ENCODE assay signal across 12 mouse cellular contexts in the genomic region with DNA sequence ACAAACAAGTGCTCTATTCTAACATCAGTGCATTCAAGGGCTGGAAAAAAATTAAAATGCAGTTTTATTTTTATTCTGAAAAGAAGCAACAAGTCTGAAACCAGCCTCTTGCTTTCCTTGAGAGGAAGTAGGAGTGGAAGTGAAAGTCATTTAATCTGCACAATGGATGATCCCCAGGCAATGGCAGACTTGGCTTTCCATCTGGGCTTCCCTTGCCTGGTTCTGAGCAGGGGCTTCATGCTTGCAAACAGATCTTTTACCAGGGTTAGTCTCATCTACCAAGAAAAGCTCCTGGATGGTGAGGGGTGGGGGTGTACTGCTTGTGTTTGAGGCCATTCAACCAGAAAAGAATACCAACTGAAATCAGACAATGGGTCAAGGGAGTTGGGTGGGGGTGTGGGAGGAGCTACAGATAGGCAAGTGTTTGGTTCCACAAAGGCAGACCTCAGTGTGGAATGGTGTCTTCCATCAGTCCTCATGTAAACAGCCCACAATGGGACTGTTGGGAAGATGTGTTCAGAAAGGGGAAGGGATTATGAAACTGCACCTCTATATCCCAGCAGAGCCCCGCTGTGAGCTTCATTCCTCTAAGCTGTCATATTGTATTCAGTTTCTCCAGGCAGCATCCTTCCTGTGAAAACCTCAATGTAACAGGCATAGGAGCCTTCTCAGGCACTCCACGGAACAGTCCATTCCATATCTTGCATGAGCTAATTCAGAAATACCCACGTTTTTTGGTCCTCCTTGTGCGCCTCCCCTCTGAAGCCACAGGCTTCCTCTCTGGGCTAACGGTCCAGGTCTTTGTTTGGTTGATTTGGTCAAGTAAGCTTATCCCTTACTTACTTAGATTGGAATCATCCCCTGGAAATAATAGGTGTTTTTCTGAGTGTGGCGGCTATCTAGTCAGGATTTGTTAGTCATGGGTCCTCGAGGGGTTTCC. TPM values are rescaled to one million over a fixed set of nuclear protein-coding genes. Genes with fewer than 3 reads are reported as not detected.
DNase-seq lines count a peak whose midpoint lies in the region; ATAC-seq lines count a peak whose summit lies in the region.
"Had no signal": no experiment of that assay in that cellular context is flagged by ENCODE, and none has a peak within 500 bp of the region (broad histone marks: within the 10 kb centered on the region; RNA-seq: fewer than 3 reads in every experiment).

No protein-coding gene starts in this region.

- no peak overlapping the region for H3K4me3 ChIP-seq in heart, embryonic 15.5 days
- H3K4me3 ChIP-seq in hindbrain, embryonic 15.5 days: peak overlapping the region; percentile 12
- no peak overlapping the region for H3K4me3 ChIP-seq in midbrain, embryonic 14.5 days (replicated peaks; ENCODE audit: low read depth, low read length)
- H3K4me3 ChIP-seq: limb, embryonic 12.5 days had no signal

- DNase-seq in heart, postnatal 10 days: no peak
- DNase-seq in midbrain, embryonic 14.5 days: no peak
- DNase-seq in lung, postnatal 4 days: no peak
- no peak for DNase-seq in adipocyte (ENCODE audit: low spot score)
- DNase-seq: adrenal gland, adult 8-10 months; cerebellum, adult 9-10 months; heart, postnatal 36 days had no signal

- 56% methylated on average over 7 of the region's 7 CpGs for WGBS in heart, embryonic 15.5 days
- WGBS in hindbrain, embryonic 15.5 days: 39% methylated on average over 7 of the region's 7 CpGs
- WGBS in midbrain, embryonic 14.5 days: 19% methylated on average over 7 of the region's 7 CpGs

- no peak overlapping the region for H3K4me2 ChIP-seq in heart, embryonic 15.5 days
- peak overlapping the region; percentile 76 for H3K4me2 ChIP-seq in hindbrain, embryonic 15.5 days
- peak overlapping the region; percentile 82 for H3K4me2 ChIP-seq in midbrain, embryonic 14.5 days (ENCODE audit: low read length)
- H3K4me2 ChIP-seq: limb, embryonic 12.5 days had no signal

- no peak for ATAC-seq in heart, embryonic 15.5 days (replicated peaks; ENCODE audit: insufficient number of reproducible peaks, insufficient read depth, low FRiP score, low read depth)
- ATAC-seq in common myeloid progenitor, adult 5-6 weeks (replicated peaks; ENCODE audit: low read depth, poor library complexity, severe bottlenecking): peak; percentile 61
- no peak for ATAC-seq in hindbrain, embryonic 15.5 days (ENCODE audit: low FRiP score, low read depth)
- no peak for ATAC-seq in midbrain, embryonic 14.5 days (ENCODE audit: low FRiP score, low TSS enrichment)
- ATAC-seq in cerebellum, adult (ENCODE audit: insufficient number of reproducible peaks, low FRiP score, low TSS enrichment): no peak

- H3K36me3 ChIP-seq in heart, embryonic 15.5 days: no peaks in the 10 kb centered on the region
- no peaks in the 10 kb centered on the region for H3K36me3 ChIP-seq in hindbrain, embryonic 15.5 days
- H3K36me3 ChIP-seq in midbrain, embryonic 14.5 days (ENCODE audit: control insufficient read depth, insufficient read depth, low read length): no peaks in the 10 kb centered on the region
- H3K36me3 ChIP-seq: limb, embryonic 12.5 days had no signal

- intact Hi-C loops in heart, postnatal 10 days (cut with DNase I): loop anchor here (5.0 kb wide), 1 partner anchor 69 kb away; no protein-coding TSS in a partner anchor

- H3K4me1 ChIP-seq in heart, embryonic 15.5 days (replicated peaks): peaks cover 65% of the 10 kb centered on the region
- peaks cover 38% of the 10 kb centered on the region for H3K4me1 ChIP-seq in hindbrain, embryonic 15.5 days (replicated peaks)
- H3K4me1 ChIP-seq in midbrain, embryonic 14.5 days (ENCODE audit: control insufficient read depth, insufficient read depth, low read length): peaks cover 25% of the 10 kb centered on the region

- no peak overlapping the region for H3K9ac ChIP-seq in heart, embryonic 15.5 days
- no peak overlapping the region for H3K9ac ChIP-seq in hindbrain, embryonic 15.5 days
- no peak overlapping the region; the same call in 1 of the 2 replicates for H3K9ac ChIP-seq in midbrain, embryonic 14.5 days (replicated peaks; ENCODE audit: low read length)
- H3K9ac ChIP-seq: limb, embryonic 12.5 days had no signal

- H3K27ac ChIP-seq in heart, embryonic 15.5 days: peak overlapping the region; percentile 25; the same call in 1 of the 2 replicates
- H3K27ac ChIP-seq in hindbrain, embryonic 15.5 days (replicated peaks): peak overlapping the region; percentile 92
- H3K27ac ChIP-seq in midbrain, embryonic 14.5 days (replicated peaks; ENCODE audit: low read depth, low read length): peak overlapping the region; percentile 70
- H3K27ac ChIP-seq: limb, embryonic 12.5 days had no signal

- no peaks in the 10 kb centered on the region for H3K27me3 ChIP-seq in heart, embryonic 15.5 days
- no peaks in the 10 kb centered on the region for H3K27me3 ChIP-seq in hindbrain, embryonic 15.5 days
- H3K27me3 ChIP-seq in midbrain, embryonic 14.5 days (ENCODE audit: control insufficient read depth, insufficient read depth, low read length): no peaks in the 10 kb centered on the region

- no peaks in the 10 kb centered on the region for H3K9me3 ChIP-seq in heart, embryonic 15.5 days (replicated peaks)
- no peaks in the 10 kb centered on the region for H3K9me3 ChIP-seq in hindbrain, embryonic 15.5 days
- no peaks in the 10 kb centered on the region for H3K9me3 ChIP-seq in midbrain, embryonic 14.5 days (ENCODE audit: control insufficient read depth, low read length)
- H3K9me3 ChIP-seq: limb, embryonic 12.5 days had no signal

RNA-seq across cellular contexts. Expression of a gene that starts 59.8 kb away (rescaled TPM):
- 14.5 and 16.0 TPM in 2 replicates for polyA plus RNA-seq in heart, embryonic 15.5 days (2015; fragmentation: Nextera tagmentation; extraction: Ambion mirVana)
- total RNA-seq in heart, postnatal 10 days (2021): 10 to 100 TPM; 13.0 to 16.3 TPM
- 57.2 and 64.6 TPM in 2 replicates for total RNA-seq in common myeloid progenitor, adult 5-6 weeks (2017)
- polyA plus RNA-seq in hindbrain, embryonic 15.5 days (2015; fragmentation: Nextera tagmentation; extraction: Ambion mirVana): 21.2 and 26.0 TPM in 2 replicates
- polyA plus RNA-seq in midbrain, embryonic 14.5 days (2014; fragmentation: Nextera tagmentation; extraction: Ambion mirVana): 31.2 and 33.4 TPM in 2 replicates

Comparison
In these comparisons a context has a peak if more than half of its experiments do, and no peak if none do; other contexts are left out.
1. H3K27ac ChIP-seq: peak in every context shown above with its lines; median percentile 92 in hindbrain, embryonic 15.5 days; 70 in midbrain, embryonic 14.5 days; 25 in heart, embryonic 15.5 days.